Mouse (Mus musculus) heart, adult 2 months (tissue): ENCODE data around the gene Dlg4.

Source experiments
- CTCF ChIP-seq: fragments of 200-600 bp; IDR thresholded peaks from 2 replicates; pipeline ENCODE4 v1.8.1; 2022; ENCODE audit warnings: antibody characterized with exemption, mild to moderate bottlenecking, moderate library complexity
- EP300 ChIP-seq: fragments of 200-500 bp; IDR thresholded peaks from 2 replicates; pipeline ENCODE4 v1.6.1; 2011; ENCODE audit warnings: low read depth, low read length, control low read depth; ENCODE audit not compliant: insufficient read depth
- POLR2A ChIP-seq: fragments of 200-500 bp; IDR thresholded peaks from 2 replicates; pipeline ENCODE4 v1.6.1; 2011; ENCODE audit warnings: mild to moderate bottlenecking, low read depth, low read length, control low read depth; ENCODE audit not compliant: insufficient read depth

- no peak for TF ChIP-seq POLR2A
- TF ChIP-seq CTCF: no peak
- TF ChIP-seq EP300: no peak
Observed at GRCm38 (mm10) chr11:70002471-70002870, 14.3 kb upstream of the Dlg4 start.
